Mouse (Mus musculus) gastrocnemius, adult 2 months (tissue): ENCODE results near the gene 1700122O11Rik. TPM values are rescaled to one million over a fixed set of nuclear protein-coding genes. Genes with fewer than 3 reads are reported as not detected.

Source experiments
- DNase-seq: peaks from one replicate; pipeline ENCODE4 v3.0.0; 2022
- H3K27ac ChIP-seq: fragments of 200-600 bp; 2 replicates; pipeline ENCODE4 v1.8.1; 2022; ENCODE audit warnings: mild to moderate bottlenecking
- H3K4me3 ChIP-seq: fragments of 200-600 bp; 2 replicates; pipeline ENCODE4 v1.8.1; 2022; ENCODE audit warnings: mild to moderate bottlenecking, moderate library complexity
- CTCF ChIP-seq: fragments of 200-600 bp; IDR thresholded peaks from 2 replicates; pipeline ENCODE4 v1.8.1; 2022; ENCODE audit warnings: antibody characterized with exemption, mild to moderate bottlenecking, moderate library complexity
- intact Hi-C: fragments of 180-260 bp; cut with DNase I; formaldehyde crosslinking; loops from one replicate; pipeline ENCODE4 v1.15.1; 2025
- total RNA-seq, 2 experiments: library from RNA; stranded (reverse); gene quantifications; 2 replicates each; pipeline ENCODE4 v1.2.3; 2021

1700122O11Rik gene
- total RNA-seq, 2 experiments from 2014 or later, result not detected

- no peak overlapping the region for H3K27ac ChIP-seq
- H3K4me3 ChIP-seq, result no peak overlapping the region
- intact Hi-C loops, result loop anchor here (5.0 kb wide), 1 partner anchor 41 kb away; no protein-coding TSS in a partner anchor
- no peak for DNase-seq
- TF ChIP-seq CTCF, result peak; percentile 28; the same call in 1 of the 2 replicates
Observed at GRCm38 (mm10) chr17:48043154-48043880, 5.2 kb upstream of the 1700122O11Rik start.

GRCm38 (mm10) chr17:48041351-48042287 is 3.5 kb upstream of the 1700122O11Rik start:
- Histone ChIP-seq H3K4me3 (peak overlapping the region; percentile 61), H3K27ac (peak overlapping the region; percentile 75)
- DNase-seq, result peak; percentile 49
- TF ChIP-seq CTCF, result no peak
- intact Hi-C loops, result loop anchor here (5.0 kb wide), 1 partner anchor 39 kb away; no protein-coding TSS in a partner anchor

DNA sequence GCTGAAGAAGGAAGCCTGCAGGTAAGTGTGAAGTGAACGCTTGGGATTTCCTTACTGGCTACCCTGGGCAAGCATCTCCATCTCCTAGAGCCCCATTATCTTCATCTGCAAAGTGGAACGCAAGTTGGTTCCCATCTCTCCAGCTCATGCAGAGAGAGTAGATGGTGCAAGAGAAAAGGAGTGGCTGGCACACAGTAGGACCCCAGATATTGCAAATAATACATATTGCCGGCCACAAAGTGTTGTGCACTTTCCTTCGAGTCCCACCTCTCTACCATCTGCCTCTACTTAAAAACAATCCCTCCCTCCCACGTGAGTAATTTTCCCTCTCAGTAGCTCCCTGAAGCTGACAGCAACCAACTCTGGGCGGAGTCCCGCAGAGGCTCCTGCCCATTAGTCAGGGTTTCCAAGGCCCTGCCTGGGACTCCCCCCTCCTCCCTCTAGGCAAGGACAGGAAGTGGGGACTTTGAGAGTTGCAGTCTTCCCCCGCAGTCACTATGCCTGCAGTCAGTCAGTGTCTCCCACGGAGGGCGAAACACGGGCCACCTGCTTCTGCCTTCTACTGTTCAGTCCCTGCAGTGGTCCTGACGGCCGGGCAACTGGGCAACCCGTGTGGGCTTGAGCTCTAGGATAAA is 1.3 kb upstream of the 1700122O11Rik start:
- intact Hi-C loops, result loop anchor here (5.0 kb wide), 1 partner anchor 62 kb away; no protein-coding TSS in a partner anchor
- H3K27ac ChIP-seq, result peak overlapping the region; percentile 74

DNA sequence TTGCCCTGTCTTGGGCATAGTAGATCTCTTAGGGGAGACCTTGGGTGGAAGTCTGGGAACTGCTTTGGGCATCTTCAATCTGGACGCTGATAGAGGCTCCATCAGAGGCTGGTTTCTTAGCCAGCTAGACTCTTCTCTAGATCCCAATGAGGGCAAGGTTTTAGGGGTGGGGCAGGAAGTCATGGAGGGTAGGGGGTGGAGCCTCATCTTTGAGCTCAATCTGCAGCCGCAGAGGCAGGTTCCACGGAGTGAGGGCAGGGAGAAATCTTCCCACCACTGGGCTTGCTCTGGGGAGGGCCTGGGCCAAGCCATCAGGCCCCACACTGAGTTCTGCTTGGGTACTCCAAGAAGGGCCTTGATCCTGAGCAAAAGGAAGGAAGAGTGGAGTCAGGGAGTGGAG is 1.2 kb downstream of the 1700122O11Rik start:
- Histone ChIP-seq H3K4me3 (no peak overlapping the region), H3K27ac (no peak overlapping the region)
- intact Hi-C loops, result loop anchor here (5.0 kb wide), 1 partner anchor 60 kb away; no protein-coding TSS in a partner anchor
- DNase-seq, result no peak
- TF ChIP-seq CTCF, result no peak

More for the DNA sequence above, 1.3 kb upstream of the 1700122O11Rik start:
- TF ChIP-seq CTCF, result no peak
- DNase-seq, result peak; percentile 73
- H3K4me3 ChIP-seq, result peak overlapping the region; percentile 57

GRCm38 (mm10) chr17:48031521-48032430 is 6.3 kb downstream of the 1700122O11Rik start:
- peak overlapping the region; percentile 60 for H3K4me3 ChIP-seq
- H3K27ac ChIP-seq, result no peak overlapping the region
- TF ChIP-seq CTCF, result peak; percentile 55
- intact Hi-C loops, result no loop called here
- DNase-seq, result peak; percentile 53

- intact Hi-C loops, result no loop called here
- Histone ChIP-seq H3K27ac (no peak overlapping the region), H3K4me3 (no peak overlapping the region)
- no peak for TF ChIP-seq CTCF
- no peak for DNase-seq
Observed at GRCm38 (mm10) chr17:48029241-48029640, 8.9 kb downstream of the 1700122O11Rik start.

DNA sequence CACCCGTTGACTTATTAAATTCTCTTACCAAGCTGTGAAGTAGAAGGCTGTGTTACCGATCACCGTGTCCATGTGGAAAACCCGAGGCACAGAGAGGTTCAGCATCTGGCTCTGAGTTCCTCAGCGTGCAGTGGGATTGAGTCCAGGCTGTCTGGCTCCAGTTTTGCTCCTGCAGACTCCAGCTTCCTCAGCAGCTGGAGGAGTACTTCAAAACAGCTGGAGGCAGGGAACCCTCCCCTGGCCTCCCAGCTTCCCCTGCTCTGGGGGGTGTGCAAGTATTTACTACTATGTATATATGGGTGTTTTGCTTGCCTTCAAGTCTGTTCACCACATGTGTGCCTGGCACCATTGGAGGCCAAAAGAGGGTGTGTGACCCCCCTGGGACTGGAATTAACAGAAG is 9.8 kb downstream of the 1700122O11Rik start:
- DNase-seq, result no peak
- intact Hi-C loops, result no loop called here
- Histone ChIP-seq H3K4me3 (no peak overlapping the region), H3K27ac (no peak overlapping the region)
- no peak for TF ChIP-seq CTCF

DNA sequence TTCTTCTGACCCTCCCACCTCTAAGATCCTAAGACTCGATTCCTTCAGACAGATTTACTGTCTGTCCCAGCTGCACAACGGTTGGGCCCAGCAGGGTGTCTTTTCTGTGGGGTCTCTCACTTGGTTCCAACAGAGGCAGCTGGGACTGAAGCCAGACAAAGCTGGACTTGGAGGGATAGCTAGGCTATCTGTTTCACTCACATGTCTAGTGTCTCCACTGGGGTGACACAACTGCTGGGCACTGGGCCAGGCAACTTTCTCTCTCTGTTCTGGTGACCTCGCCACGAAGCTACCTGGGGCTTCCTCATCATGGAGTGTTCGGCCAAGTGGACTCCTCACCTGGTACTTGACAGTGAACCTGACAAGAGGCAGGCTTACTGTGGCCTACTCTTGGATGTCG is 10.4 kb downstream of the 1700122O11Rik start:
- TF ChIP-seq CTCF, result no peak
- Histone ChIP-seq H3K27ac (no peak overlapping the region), H3K4me3 (no peak overlapping the region)
- intact Hi-C loops, result no loop called here
- peak; percentile 81 for DNase-seq

DNA sequence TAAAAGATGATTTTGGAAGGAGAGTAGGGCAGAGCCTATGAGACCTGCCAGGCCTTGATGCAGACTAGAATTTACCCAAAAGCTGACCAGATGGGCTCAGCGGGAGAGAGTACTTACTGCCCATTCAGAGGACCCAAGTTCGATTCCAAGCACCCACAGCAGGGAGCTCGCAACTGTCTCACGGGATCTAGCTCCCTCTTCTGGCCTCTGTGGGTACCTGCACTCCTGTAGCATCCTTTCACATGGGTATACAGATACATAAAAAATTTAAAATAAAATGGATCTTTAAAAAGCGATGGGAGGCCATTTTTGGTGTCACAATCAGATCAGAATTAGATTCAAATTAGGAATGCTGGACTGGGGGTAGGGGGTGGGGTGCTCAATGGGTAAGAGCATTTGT is 11.1 kb downstream of the 1700122O11Rik start:
- no peak overlapping the region for H3K27ac ChIP-seq
- no peak for DNase-seq
- intact Hi-C loops, result no loop called here
- peak; percentile 14; the same call in 1 of the 2 replicates for TF ChIP-seq CTCF
- no peak overlapping the region for H3K4me3 ChIP-seq

DNA sequence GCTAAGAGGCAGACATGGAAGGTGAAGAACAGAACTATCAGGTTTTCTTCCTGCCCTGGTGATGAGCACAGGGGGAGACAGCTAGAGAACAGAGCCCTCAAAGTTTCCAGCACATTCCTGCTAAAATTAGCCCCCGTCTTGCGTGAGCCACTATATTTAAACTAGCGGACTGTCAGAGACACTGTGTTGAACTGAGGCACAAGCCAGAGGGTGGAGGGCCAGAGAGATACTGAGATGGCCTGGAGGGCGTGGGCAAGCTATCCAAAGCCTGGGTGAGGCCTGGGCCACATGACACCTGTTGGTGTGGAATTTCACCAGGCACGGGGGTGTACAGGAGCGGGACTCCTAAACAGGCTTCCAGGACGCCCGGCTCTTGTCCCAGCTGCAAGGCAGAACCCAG is 14.0 kb downstream of the 1700122O11Rik start:
- intact Hi-C loops, result loop anchor here (2.0 kb wide), 1 partner anchor 21 kb away; no protein-coding TSS in a partner anchor
- H3K4me3 ChIP-seq, result no peak overlapping the region
- no peak for TF ChIP-seq CTCF
- peak overlapping the region; percentile 86 for H3K27ac ChIP-seq
- DNase-seq, result peak; percentile 81

DNA sequence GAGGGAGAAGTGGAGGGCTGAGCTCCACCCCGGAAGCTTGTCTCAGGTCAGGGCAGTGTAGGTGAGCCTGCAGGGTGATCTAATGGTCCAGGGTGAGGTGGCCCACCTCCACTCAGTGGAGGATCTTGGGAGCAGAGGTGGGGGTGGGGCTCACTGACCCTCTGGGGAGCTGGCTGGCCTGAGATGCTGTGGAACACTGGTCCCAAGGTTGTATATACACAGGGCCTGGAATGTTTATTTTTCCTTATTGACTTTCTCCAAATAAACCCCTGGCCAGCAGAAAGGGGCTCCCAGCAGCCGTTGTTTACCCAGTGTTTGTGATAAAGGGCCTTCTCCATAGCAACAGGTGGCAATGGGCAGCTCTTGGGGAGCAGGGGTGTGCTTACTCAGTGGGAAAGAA is 18.5 kb downstream of the 1700122O11Rik start:
- Histone ChIP-seq H3K4me3 (no peak overlapping the region), H3K27ac (no peak overlapping the region)
- intact Hi-C loops, result no loop called here
- TF ChIP-seq CTCF, result no peak
- no peak for DNase-seq
